Mouse (Mus musculus) frontal cortex, postnatal 10 days (tissue): Measurements from ENCODE around the gene Sqstm1.

ENCODE experiments used
- DNase-seq, 2 experiments: peaks; one replicate each; pipeline ENCODE4 v3.0.0; 2022; ENCODE audit warnings: low spot score in 2 of 2, mixed read lengths in 1 of 2

Gene Sqstm1

DNA sequence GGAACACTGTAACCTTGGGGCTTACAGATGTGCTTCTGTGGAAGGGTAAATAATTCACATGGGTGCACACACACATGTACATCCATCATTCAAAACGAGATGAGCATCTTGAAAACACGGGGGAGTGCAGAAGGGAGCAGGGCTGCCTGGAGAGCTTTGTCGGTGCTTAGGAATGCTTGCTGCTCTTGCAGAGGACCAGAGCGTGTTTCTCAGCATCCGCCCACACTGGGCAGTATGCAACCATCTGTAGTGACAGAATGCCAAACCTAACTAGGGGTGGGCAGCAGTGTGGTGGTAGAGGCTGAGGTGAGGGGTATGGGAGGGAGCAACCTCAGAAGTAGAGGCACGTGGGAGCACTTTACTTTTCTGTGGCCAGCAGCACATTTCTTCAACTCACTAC, 33.5 kb downstream of the Sqstm1 start:
- DNase-seq: no peak

- DNase-seq: no peak
Measured at GRCm38 (mm10) chr11:50176351-50176750, 34.3 kb downstream of the Sqstm1 start.

DNA sequence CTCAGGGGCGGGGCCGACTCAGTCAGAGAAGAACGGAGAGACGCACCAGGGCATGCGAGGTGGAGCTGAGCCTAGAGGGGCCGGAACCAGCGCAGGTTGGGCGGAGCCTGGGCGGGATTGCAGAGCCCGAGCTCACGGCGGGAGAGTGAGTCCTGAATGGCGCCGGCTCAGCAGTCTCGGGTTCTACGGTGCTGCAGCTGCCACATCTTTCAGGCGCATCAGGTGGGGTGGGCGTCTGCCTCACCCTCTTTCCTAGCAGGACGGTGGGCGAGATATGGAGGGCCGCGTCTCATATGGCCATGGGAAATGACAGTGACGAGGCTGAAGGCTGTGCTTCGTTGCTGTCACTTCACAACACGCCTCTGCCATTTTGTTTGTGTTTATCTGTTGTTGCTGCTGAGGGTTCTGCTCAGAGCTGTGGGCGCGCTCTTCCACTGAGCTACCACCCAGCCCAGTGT, 35.9 kb downstream of the Sqstm1 start:
- peak; percentile 95 to 96 for DNase-seq

DNA sequence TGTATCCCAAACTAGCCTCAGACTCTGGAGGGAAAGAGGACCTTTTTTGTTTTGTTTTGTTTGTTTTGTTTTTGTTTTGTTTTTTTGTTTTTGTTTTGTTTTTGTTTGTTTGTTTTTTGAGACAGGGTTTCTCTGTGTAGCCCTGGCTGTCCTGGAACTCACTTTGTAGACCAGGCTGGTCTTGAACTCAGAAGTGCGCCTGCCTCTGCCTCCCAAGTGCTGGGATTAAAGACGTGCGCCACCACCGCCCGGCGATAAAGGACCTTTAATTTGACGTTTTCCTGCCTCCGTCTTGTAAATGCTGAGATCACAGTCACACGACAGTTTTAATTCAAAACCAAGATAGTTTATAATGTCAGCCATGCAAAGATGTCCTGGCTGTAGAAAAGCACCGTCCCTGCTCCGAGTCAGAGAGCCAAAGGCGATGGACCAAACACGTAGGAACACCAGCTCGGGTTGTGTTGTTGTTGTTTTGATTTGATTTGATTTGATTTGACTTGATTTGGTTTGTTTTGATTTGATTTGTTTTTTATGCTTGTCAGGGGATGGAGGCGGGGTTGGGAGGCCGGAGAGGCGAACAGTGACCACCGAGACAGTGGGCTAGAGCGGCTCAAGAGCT, 36.4 kb downstream of the Sqstm1 start, which contains the start of gene Mrnip:
Mrnip (plus strand) TSS at position 334 of the 619 bp plus-strand sequence.
- peak in 1 of 2 experiments; percentile 34 for DNase-seq

DNA sequence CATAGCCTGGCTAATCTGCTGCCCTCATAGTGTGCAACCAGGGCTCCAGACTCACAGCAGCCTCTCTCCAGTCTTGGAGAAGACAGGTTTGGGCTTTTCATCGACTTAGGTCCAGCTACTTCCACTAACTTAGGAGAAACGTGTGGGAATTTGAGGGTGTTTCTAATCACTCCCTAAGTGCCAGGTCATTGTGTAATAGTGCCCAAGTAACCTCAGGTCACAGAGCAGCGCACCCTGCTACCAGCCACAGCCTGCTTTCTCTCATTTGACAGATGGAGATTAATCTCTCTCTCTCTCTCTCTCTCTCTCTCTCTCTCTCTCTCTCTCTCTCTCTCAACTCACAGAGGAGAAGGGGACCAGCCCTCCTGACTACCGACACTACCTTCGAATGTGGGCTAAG, 42.3 kb downstream of the Sqstm1 start:
- no peak for DNase-seq

GRCm38 (mm10) chr11:50162338-50163050, 48.1 kb downstream of the Sqstm1 start:
- no peak for DNase-seq

GRCm38 (mm10) chr11:50161578-50162304, 48.9 kb downstream of the Sqstm1 start:
- DNase-seq: peak in 1 of 2 experiments; percentile 36

- no peak for DNase-seq
Measured at GRCm38 (mm10) chr11:50159347-50159746, 51.3 kb downstream of the Sqstm1 start.

- DNase-seq: no peak
Measured at GRCm38 (mm10) chr11:50158346-50158745, 52.3 kb downstream of the Sqstm1 start.

GRCm38 (mm10) chr11:50156725-50157258, 53.8 kb downstream of the Sqstm1 start:
- no peak for DNase-seq

GRCm38 (mm10) chr11:50155785-50156184, 54.8 kb downstream of the Sqstm1 start:
- DNase-seq: no peak

- DNase-seq: no peak
Measured at GRCm38 (mm10) chr11:50154777-50155520, 55.7 kb downstream of the Sqstm1 start.

- no peak for DNase-seq
Measured at GRCm38 (mm10) chr11:50154166-50154565, 56.5 kb downstream of the Sqstm1 start.

DNA sequence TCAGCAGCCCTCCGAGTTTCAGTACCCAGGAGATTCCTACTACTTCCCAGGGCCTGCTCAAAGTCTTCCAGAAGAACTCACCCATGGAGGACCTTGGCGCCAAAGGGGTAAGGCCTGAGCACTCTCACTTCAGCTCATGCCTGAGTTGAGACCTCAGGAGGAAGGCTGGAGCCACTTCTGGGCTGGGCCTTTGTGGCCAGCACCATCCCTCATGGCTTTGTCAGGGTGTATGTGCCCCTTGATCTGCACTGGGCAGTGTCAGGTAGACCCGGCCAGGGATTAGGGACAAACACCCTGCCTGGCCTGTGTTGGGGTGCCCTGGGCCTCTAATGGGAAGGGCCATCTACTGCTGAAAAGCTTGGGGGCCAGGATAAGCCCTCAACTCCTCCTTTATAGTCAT, 59.3 kb downstream of the Sqstm1 start:
- DNase-seq: no peak

DNA sequence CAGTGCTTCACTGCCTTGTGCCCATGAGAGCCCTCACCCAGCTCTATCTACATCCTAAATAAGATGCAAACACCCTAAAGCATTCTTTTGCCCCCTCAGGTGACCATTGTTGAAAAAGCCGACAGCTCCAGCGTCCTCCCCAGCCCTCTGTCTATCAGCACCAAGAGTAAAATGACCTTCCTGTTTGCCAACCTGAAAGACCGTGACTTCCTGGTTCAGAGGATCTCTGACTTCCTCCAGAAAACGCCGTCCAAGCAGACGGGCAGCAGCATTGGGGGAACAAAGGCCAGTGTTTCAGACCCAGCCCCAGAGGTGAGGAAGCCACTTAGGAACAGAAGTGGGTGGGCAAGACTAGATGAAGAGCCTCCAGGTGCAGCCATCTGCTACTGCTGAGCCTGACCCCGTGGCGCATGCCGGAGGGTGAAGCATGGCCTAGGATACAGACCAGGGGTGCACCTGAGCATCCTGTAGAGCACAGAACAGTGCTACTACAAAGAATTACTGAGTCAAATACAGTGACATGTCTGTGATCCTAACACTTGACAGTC, 61.0 kb downstream of the Sqstm1 start:
- DNase-seq: no peak
